Mouse (Mus musculus) G1E (cell line): ENCODE results near the gene Rasgrp3.

Source experiments
- CTCF ChIP-seq: IDR thresholded peaks from 2 replicates; pipeline ENCODE4 v1.5.1; 2012; ENCODE audit warnings: low read depth, low read length, inconsistent platforms, mixed read lengths
- GATA1 ChIP-seq: IDR thresholded peaks from 2 replicates; pipeline ENCODE4 v1.6.1; 2012; ENCODE audit warnings: borderline replicate concordance, low read length, inconsistent platforms, mixed read lengths
- GATA2 ChIP-seq: IDR thresholded peaks from 2 replicates; pipeline ENCODE4 v1.6.1; 2012; ENCODE audit warnings: low read depth, low read length, inconsistent platforms, borderline replicate concordance

DNA sequence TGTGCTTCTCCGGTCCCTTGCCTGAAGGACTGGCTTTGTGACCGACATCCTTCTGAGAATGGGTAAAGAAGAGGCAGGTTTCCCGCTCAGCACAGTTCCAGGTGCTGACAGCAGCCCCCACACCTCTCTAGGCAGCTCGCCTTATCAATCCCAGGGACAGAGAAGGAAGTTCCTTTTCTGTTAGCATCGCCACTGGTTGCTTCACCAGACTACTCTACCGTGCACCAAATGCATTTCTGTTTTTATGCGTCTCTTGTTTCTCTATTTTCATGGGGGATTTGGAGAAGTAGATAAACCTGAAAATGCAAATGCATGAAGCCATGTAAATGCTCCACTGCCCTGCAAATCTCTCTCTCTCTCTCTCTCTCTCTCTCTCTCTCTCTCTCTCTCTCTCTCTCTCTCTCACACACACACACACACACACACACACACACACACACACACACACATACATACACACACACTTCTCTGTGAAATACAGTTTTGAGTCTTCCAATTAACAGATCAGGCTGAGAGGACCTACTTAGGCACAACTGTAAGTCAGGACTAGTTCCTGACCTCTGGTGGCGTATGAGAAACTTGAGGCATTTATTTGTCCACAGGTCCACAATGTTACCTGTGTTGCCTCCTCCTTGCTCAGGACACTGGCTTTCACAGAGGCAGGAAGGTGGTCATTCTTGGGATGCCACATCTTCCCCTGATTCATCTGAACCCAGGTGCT lies 82.6 kb downstream of the Rasgrp3 start:
- TF ChIP-seq CTCF: no peak
- TF ChIP-seq GATA1: no peak
- no peak for TF ChIP-seq GATA2
